Mouse (Mus musculus) bone marrow, adult 2 months (tissue): ENCODE measurements at regions not wholly inside any gene's neighbourhood (a gene's known extent, or its start where the extent isn't known, plus 50 kb on each side); places are given as distances from the start of the nearest gene placed in this dataset.

Experiments used
- CTCF ChIP-seq: fragments of 200-500 bp; IDR thresholded peaks from 2 replicates; pipeline ENCODE4 v1.5.1; 2011; ENCODE audit warnings: low read length, control low read depth; ENCODE audit not compliant: control insufficient read depth, insufficient read depth
- POLR2A ChIP-seq: fragments of 200-500 bp; IDR thresholded peaks from 2 replicates; pipeline ENCODE4 v1.6.1; 2011; ENCODE audit warnings: low read depth, mild to moderate bottlenecking, control low read depth, low read length, borderline replicate concordance; ENCODE audit not compliant: control insufficient read depth

DNA sequence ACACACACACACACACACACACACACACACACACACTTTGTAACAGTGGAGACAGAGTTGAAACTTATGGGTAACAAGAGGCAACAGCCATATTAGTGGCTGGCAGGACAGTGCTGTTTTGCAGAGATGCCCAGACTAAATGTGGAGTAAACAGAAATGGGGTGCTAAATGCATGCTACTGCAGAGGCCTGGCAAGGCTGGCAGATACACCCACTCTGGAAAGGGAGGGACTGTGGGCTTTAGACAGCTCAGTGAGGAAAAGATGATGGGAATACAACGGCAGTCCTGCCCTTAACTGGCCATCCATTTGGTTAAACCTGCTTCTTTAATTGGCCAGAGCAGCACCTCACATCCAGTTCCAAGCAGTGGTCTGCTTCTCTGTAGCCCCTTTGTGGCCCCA is 113.7 kb upstream of the Topaz1 start:
- TF ChIP-seq POLR2A = no peak
- TF ChIP-seq CTCF = no peak
